Mouse (Mus musculus) thymus, postnatal 10 days (tissue): ENCODE measurements at regions not wholly inside any gene's neighbourhood (a gene's known extent, or its start where the extent isn't known, plus 50 kb on each side); places are given as distances from the start of the nearest gene placed in this dataset.
"Not testable (repeated sequence)": the region's sequence is repeated elsewhere in the genome, so short reads cannot be mapped to it uniquely, and the experiment has no call there.

Source experiments
- DNase-seq, 2 experiments: peaks; one replicate each; pipeline ENCODE4 v3.0.0; 2021; ENCODE audit warnings: low spot score in 2 of 2

DNA sequence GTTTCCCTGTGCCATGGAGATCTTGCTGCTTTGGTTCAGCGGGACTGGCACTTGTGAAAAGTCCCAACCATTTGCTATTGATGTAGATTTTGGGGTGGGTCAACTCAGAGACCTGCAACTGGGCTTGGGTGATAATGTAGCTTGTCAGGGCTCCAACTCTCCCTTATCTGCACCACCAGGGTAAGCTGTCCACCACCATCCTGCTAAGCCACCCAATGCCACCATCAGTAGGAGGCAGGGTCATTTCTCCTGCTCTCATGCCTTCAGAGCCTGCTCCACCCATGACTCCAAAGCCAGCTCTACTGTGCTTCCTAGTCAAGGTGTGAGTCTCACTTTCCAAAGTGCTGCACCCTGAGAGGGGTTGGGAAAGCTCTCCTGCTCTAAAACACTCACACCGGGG lies 776.2 kb downstream of the Diaph2 start:
- no peak for DNase-seq

DNA sequence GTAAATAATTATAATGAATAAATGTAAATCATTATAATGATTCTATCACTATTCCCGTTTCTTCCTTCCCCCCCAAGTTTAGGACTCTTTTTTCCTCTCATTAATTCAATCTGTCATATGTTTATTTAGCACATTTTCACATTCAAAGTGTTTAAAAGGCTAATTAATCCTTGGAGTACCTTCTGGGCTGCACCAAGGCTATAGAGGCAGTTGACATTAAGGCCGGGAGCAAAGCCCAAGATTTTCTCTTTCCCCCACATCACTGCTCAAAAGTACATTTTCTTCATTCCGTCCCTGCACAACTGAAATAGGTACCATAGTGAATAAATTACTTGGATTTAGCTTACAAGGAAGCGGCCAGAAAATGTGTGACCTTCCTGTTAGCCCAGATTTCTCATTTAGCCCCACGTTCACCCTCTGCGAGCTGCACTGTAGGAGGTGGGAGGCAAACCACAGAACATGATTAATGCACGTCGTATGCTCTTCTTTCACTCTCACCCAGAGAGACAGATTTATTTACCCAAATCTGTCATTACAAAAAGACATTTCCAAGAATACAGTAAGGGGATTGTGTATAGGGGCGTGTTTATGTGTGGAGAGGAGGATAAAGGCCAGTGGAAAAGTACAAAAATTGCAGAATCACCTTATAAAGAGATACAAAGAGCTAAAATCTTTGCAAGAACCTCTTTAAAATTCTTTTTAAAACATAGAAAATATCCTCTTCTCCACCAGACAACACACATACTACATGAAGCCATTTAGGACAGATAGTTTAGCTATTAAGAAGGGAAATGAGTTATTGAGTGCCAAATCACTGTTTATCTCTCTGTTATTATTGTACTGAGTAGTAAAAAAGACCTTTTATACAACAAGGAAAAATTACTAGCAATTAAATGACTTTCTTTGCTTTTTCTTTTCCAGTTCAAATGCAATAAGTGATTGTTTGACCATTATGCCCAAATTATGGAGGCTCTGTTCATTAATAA lies 783.9 kb downstream of the Diaph2 start:
- DNase-seq: no peak

DNA sequence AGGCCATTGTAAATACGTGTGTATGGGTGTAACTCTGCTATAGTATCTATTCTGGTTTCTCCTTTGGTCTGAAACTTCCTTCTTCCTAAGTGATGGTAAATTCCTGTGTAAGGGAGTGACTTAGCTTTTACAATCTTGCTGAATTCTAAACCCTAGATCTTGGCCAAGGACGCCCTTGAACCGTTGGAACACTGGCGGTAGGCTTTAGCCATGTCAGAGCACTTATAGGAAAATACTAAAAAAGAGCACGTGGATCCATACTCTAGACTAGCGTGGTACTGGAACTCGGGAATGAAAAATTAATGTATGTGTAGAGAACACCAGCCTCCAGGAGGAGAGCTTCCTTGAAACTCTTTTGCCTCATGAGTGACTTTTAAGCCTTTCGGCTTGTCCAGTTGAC lies 789.2 kb downstream of the Diaph2 start:
- DNase-seq: not testable (repeated sequence)

DNA sequence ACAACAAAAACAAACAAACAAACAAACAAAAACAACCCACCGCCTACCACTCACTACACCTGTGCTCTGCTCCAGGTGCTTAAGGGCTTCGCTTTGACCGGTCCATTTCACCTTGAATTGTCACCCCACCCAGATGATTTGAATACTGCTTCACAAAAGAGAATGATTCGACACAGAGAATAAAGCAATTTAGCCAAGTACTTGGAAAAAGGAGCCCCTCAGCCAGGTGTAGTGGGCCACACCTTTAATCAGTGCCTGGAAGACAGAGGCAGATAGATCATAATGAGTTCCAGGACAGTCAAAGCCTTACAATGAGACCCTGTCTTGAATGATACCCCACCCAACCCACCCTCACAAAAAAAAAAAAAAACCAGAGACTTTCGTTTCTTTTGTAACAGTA lies 798.5 kb downstream of the Diaph2 start:
- no peak for DNase-seq

DNA sequence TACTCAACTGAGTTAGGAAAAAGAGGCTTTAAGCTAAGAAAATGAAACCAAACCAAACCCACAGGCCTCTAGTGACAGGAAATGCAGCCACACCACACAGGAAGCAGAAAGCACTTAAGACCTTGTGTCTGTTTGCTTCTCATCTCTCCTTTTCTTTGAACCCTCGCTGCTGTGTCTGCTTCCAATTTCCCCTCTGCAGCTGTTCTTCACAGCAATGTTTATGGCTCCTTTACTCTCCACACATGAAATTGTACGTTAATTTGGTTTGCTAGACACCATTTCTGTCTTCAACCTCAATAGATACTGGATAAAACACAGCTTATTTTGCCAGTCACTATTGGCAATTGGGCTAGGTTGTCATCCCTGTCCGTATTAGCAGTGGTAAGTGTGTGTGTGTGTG lies 799.7 kb downstream of the Diaph2 start:
- peak; percentile 48 to 53 for DNase-seq

DNA sequence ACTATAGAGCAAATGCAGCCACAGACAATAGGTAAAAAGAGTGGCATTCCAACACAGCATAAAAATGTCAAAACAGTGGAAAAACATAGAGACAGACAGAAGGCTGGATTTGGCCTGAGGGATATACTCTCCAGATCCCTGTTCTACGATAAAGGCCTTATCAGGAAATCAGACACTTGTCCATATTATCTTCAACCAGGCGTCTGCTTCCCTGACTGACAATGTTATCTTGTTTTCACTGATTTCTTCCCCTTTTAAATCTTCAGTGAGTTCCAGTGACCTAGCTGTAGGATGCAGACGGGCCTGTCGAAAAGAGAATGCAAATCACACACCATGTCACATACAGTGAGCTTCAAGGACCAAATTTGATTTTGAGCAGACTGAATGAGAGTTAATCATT lies 800.4 kb downstream of the Diaph2 start:
- DNase-seq: no peak

DNA sequence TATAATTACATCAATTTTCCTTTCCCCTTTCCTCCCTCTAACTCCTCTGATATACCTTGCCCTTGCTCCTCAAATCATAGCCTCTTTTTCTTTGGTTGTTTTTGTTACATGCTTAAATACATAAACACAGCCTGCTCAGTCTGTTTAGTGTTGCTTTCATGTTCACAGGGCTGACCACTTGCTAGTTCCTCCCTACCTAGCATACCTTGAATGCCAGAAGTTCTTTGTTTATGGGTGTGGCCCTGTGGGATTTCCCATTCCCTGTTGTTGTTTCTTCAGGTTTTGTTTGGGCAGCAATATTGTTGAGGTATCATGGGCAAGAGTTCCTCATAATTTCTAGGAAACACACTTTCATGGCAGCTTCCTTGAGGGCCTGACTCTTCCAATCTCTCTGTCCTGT lies 807.7 kb downstream of the Diaph2 start:
- DNase-seq: no peak

DNA sequence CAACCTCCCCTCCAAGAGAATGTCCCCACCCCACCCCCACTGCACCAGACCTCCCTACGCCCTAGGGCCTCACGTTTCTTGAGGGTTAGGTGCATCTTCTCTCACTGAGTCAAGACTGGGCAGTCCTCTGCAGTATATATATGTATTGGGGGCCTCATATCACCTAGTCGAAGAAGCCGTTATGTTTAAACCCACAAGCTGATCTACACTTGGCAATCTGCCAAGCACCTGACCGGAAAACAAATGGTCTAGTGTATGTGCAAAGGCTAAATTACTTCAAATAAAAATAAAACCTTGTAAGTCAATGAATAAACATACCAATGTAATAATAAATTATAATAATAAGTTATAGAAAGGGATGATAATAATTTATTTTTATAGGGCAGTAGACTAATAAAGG lies 828.2 kb downstream of the Diaph2 start:
- DNase-seq: no peak

DNA sequence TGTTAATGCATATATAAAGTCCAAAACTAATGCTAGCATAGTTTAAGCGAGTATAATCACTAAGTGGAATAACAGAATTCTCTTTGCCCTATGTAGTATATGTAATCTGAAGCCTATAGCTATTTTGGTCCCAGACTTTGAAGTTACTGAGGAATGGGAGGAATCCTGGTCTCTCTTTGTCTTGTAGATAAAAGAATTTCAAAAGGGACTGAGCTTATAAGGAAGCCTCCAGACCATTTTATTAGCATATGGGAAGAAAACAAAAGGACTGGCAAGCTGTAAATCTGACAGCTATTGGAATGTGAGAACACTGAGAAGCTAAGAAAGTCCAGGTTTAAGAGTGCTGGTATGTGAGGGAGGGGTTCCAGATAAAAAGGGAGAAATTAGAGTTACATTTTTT lies 847.1 kb downstream of the Diaph2 start:
- no peak for DNase-seq

DNA sequence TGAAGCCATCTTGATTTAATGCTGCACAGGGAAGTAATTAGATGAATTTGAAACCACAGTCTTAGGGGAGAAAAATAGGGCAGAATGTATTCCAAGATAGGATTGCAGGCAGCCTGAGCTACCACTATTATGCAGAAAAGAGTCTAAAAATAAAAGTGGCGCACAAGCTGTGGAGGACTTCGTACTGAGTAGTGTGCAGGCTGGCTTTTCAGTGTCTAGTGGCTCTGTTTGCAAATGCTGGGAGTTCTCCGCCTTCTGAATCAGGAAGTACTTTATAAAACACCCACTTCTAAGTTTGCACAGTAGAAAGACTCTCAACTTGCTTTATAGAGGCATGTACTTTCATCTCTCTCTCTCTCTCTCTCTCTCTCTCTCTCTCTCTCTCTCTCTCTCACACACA lies 852.4 kb downstream of the Diaph2 start:
- no peak for DNase-seq

DNA sequence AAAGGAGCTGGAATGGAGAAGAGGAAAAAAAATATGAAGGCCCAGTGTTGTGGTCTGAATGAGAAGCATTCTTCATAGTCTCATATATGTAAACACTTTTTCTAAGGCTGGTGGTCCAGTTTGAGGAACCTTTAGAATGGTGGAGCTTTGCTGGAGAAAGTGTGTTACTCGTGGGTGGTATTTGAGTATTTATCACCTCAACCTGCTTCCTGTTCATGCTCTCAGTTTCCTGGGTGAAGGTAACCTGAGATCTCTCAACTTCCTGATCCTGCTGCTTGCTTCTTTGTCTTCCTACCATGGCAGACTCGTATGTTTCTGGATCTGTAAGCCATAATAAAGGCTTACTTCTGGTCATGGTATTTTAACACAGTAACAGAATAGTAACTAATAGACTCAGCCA lies 889.0 kb downstream of the Diaph2 start:
- no peak for DNase-seq

DNA sequence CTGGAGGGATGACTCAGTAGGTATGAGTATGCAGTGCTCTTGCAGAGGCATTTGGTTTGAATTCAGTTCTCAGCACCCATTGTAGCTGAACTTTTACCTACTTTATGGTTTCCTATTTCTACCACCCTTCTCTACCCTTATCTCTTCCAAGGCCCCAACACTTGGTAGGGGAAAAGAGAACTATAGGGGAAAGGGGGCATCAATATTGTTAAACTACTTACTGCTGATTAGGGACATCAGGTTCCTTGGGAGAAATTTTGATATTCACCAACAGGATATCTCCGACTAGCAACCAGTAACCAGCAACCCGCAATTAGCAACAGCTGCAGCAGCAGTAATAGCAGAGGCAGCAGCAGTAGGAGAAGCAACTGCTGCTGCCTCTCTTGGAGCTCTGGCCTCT lies 906.3 kb downstream of the Diaph2 start:
- no peak for DNase-seq

DNA sequence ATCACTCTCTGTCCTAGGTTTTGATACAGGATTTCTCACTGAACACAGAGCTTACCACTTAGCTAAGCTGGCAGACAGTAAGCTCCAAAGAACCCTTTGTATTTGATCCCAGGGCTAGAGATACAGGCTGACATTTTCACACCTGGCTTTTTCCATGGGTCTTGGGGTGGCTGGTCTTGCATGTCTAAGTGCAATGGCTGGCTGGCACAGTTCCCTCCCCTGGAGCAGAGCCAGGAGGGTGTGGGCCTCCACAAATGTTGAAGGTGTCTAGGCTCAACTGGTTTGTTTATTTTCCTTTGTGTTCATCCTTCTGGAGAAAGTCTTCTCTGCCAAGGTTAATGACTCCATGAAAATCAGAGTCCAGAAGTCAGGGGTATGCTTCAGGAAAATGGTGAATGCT lies 934.8 kb downstream of the Diaph2 start:
- no peak for DNase-seq

DNA sequence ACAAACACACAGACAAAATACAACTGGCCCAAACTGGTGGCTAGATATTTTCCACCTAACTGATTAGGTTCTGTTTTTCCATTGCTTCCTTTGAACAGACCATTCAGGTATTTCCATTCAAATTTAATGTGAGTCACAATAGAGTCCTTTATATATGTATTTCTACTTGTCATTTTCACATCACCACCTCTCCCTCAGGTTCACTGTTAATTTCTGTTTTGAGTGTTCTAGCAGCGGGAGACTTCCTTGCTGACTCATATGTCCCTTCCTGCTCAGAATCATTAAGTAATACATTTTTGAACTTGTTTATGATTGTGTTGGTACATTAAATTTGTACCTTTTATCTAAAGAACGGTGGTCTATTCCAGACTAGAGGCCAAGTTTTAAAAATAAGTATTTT lies 959.4 kb downstream of the Diaph2 start:
- DNase-seq: no peak

DNA sequence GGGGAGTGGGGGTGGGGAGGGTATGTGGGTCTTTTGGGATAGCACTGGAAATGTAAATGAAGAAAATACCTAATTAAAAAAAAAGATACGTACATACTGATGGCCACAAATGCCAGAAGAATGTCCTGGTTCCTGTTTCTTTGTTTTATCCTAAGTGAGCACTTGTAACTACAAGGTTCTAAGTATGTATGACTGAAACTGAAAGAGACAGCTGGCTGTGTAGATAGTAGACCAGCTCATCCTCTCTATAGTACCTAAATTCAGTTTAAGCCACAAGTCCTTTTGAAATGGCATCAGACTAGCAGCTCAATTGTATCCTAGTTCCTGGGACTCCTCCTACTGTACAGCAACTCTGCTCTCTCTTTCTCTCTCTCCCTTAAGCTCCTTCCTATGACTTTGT lies 994.6 kb downstream of the Diaph2 start:
- not testable (repeated sequence) for DNase-seq
